Comparison of ENCODE assay signal across 8 mouse cellular contexts in genomic region chr5:38560586-38561425, GRCm38 (mm10). TPM values are rescaled to one million over a fixed set of nuclear protein-coding genes. Genes with fewer than 3 reads are reported as not detected.
DNase-seq lines count a peak whose midpoint lies in the region; ATAC-seq and TF ChIP-seq lines count a peak whose summit lies in the region.

No protein-coding gene starts in this region.

- H3K27me3 ChIP-seq in liver, embryonic 14.5 days (ENCODE audit: control insufficient read depth, insufficient read depth, low read length): no peaks in the 10 kb centered on the region

- peak; percentile 21 for ATAC-seq in liver, embryonic 14.5 days (ENCODE audit: insufficient read depth)

- H3K4me2 ChIP-seq in liver, embryonic 14.5 days (ENCODE audit: low read depth): peak overlapping the region; percentile 92

- TF ChIP-seq EP300 in liver, embryonic 14.5 days (IDR thresholded peaks at IDR 0.05; ENCODE audit: low read depth): no peak

- H3K9ac ChIP-seq in liver, embryonic 14.5 days (replicated peaks): peak overlapping the region; percentile 86

- WGBS in liver, embryonic 14.5 days (ENCODE audit: insufficient replicate concordance): under 1% methylated on average over 38 of the region's 41 CpGs

- no peak for TF ChIP-seq CTCF in liver, embryonic 14.5 days (IDR thresholded peaks at IDR 0.05; ENCODE audit: low read depth)

- H3K36me3 ChIP-seq in liver, embryonic 14.5 days (replicated peaks; ENCODE audit: control insufficient read depth, insufficient read depth, low read depth): peaks cover 4% of the 10 kb centered on the region; the same call in 1 of the 2 replicates

- H3K27ac ChIP-seq in liver, embryonic 14.5 days: peak overlapping the region; percentile 76

- peaks cover 6 to 16% of the 10 kb centered on the region in 2 experiments; a peak in 3 of 4 replicates for H3K4me1 ChIP-seq in liver, embryonic 14.5 days (replicated peaks; ENCODE audit: control insufficient read depth in 2 of 2, insufficient read depth in 2 of 2, low read length in 1 of 2)

- peak overlapping the region; percentile 87 to 91 for H3K4me3 ChIP-seq in liver, embryonic 14.5 days (ENCODE audit: insufficient read depth in 1 of 2, low read depth in 2 of 2, low read length in 2 of 2)

- H3K9me3 ChIP-seq in liver, embryonic 14.5 days (ENCODE audit: control insufficient read depth, low read length): no peaks in the 10 kb centered on the region

- DNase-seq in CD4-positive helper T cell, adult 2 months (ENCODE audit: low read depth, low spot score): peak; percentile 72
- DNase-seq in adrenal gland, adult 18-20 months (ENCODE audit: low spot score in 2 of 2): peak; percentile 45 to 47
- DNase-seq in embryo, embryonic 11 days: peak; percentile 49
- peak; percentile 63 to 70 for DNase-seq in heart, adult 18-20 months
- peak; percentile 74 for DNase-seq in kidney, adult 11 months
- DNase-seq in liver, embryonic 14.5 days (ENCODE audit: low read depth in 3 of 3, low spot score in 3 of 3): peak; percentile 35 to 47 (median 42)
- DNase-seq in natural killer cell, adult 2 months (ENCODE audit: low spot score in 2 of 2): peak; percentile 59 to 61
- peak; percentile 42 to 61 for DNase-seq in thymus, postnatal 10 days (ENCODE audit: low spot score in 2 of 2)

RNA-seq across cellular contexts. Expression of gene Wdr1, which starts 2.2 kb away (rescaled TPM):
- 100 to 1,000 TPM; 123 to 153 TPM for total RNA-seq in adrenal gland, adult 18-20 months (2021)
- total RNA-seq in heart, adult 18-20 months (2021): 100 to 1,000 TPM; 122 to 133 TPM
- 38.1 and 42.5 TPM in 2 replicates for polyA plus RNA-seq in liver, embryonic 14.5 days (2012; rRNA removed)
- 74.4 and 81.5 TPM in 2 replicates for polyA plus RNA-seq in liver, embryonic 14.5 days (2014; fragmentation: Nextera tagmentation; extraction: Ambion mirVana)

RNA-seq across cellular contexts. Expression of gene Slc2a9, which starts 57.9 kb away (rescaled TPM):
- 1 to 10 TPM; 2.0 to 2.6 TPM for total RNA-seq in adrenal gland, adult 18-20 months (2021)
- 1 to 10 TPM; 1.6 to 2.0 TPM for total RNA-seq in heart, adult 18-20 months (2021)
- polyA plus RNA-seq in liver, embryonic 14.5 days (2012; rRNA removed): 1.1 and 1.6 TPM in 2 replicates
- polyA plus RNA-seq in liver, embryonic 14.5 days (2014; fragmentation: Nextera tagmentation; extraction: Ambion mirVana): 1.8 and 1.9 TPM in 2 replicates

Comparison
In these comparisons a context has a peak if more than half of its experiments do, and no peak if none do; other contexts are left out.
1. Peak in every context shown above with its lines: DNase-seq, ATAC-seq, H3K4me3 ChIP-seq and H3K27ac ChIP-seq.